Mouse (Mus musculus): ENCODE measurements around the gene Plcg1. TPM values are rescaled to one million over a fixed set of nuclear protein-coding genes. Genes with fewer than 3 reads are reported as not detected.

Plcg1 gene
- 74.8 and 80.6 TPM in 2 replicates for polyA plus RNA-seq (2014; fragmentation: Nextera tagmentation; extraction: Ambion mirVana)

DNA sequence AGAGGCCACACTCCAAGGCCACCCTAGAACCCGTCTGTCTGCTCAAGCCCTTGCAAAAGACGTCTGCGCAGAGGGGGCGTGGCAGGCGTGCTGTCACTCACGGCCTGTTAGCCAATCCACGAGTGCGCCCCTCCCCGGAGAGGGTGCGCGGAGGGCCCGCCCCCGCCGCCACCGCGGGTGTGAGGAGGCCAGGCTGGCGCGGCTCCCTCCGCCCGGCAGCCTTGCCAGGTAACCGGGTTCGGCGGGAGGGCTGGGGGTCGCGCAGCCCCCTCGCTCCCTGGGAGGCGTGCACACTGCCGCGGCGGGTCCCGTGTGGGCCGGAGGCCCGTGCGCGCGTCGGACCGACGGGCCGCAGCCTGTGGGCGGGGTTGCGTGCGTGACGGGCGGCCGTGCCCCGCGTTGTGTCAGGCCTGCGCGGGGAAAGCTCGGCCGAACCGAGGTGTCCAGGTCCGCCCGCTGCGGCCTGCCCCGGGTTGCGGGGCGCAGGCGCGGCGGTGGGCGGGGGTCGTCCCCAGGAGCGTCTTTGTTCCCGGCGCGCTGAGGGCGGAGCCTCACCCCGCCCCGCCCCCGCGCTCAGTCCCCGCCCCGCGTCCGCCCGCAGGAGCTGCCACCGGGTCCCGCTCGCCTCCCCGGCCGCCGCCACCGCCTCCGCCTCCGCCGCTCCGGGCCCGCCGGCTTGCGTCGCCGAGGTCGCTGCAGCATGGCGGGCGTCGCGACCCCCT is at the start of gene Plcg1:
Gene Plcg1 (plus strand): TSS at position 184 of the 722 bp plus-strand sequence.
- Histone ChIP-seq H3K4me1 (ENCODE audit: control insufficient read depth, insufficient read depth, low read length) (peaks cover 17% of the 10 kb centered on the region), H3K27ac (ENCODE audit: low read depth, low read length) (peak within 1 kb of the TSS; percentile 96), H3K4me3 (ENCODE audit: low read depth, low read length) (peak within 1 kb of the TSS; percentile 91), H3K27me3 (ENCODE audit: control insufficient read depth, insufficient read depth, low read length) (no peaks in the 10 kb centered on the region), H3K9ac (ENCODE audit: low read length) (peak within 1 kb of the TSS; percentile 99), H3K36me3 (ENCODE audit: control insufficient read depth, insufficient read depth, low read length) (peaks cover 6% of the 10 kb centered on the region; the same call in 1 of the 2 replicates), H3K9me3 (ENCODE audit: control insufficient read depth, low read length) (no peaks in the 10 kb centered on the region), H3K4me2 (ENCODE audit: low read depth) (peak within 1 kb of the TSS; percentile 76)
- ATAC-seq (ENCODE audit: insufficient read depth, low FRiP score, low TSS enrichment), result peak; percentile 95
- whole genome bisulfite sequencing, result under 1% methylated on average over 70 of the region's 99 CpGs
- peak; percentile 95 for DNase-seq (ENCODE audit: low spot score)

DNA sequence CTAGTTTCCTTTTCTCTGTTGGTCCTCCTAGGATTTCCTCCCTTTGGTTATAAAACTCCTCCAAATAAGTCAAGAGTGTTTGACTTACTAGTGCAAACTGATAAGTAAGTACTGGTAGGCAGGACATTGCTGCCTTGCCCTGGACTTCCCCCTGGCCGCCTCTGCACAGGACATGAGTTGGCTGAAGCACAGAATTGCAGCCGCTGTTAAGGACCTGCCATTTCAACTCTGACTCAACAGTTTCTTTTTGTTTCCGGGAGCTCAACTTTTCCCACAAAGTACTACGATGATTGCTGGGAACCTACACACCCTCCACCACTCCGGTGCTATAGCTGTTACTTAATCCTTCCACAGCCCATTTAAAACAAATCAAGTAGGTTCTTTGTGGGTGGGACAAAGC is 30.8 kb upstream of the Plcg1 start:
- no peak for ATAC-seq (ENCODE audit: insufficient read depth, low FRiP score, low TSS enrichment)
- Histone ChIP-seq H3K36me3 (ENCODE audit: control insufficient read depth, insufficient read depth, low read length) (peaks cover 7% of the 10 kb centered on the region), H3K4me3 (ENCODE audit: low read depth, low read length) (no peak overlapping the region), H3K4me1 (ENCODE audit: control insufficient read depth, insufficient read depth, low read length) (no peaks in the 10 kb centered on the region), H3K4me2 (ENCODE audit: low read depth) (no peak overlapping the region), H3K27ac (ENCODE audit: low read depth, low read length) (no peak overlapping the region), H3K27me3 (ENCODE audit: control insufficient read depth, insufficient read depth, low read length) (no peaks in the 10 kb centered on the region), H3K9me3 (ENCODE audit: control insufficient read depth, low read length) (no peaks in the 10 kb centered on the region), H3K9ac (ENCODE audit: low read length) (no peak overlapping the region)
- 88% methylated on average over 5 of the region's 5 CpGs for WGBS
- DNase-seq (ENCODE audit: low spot score), result no peak

DNA sequence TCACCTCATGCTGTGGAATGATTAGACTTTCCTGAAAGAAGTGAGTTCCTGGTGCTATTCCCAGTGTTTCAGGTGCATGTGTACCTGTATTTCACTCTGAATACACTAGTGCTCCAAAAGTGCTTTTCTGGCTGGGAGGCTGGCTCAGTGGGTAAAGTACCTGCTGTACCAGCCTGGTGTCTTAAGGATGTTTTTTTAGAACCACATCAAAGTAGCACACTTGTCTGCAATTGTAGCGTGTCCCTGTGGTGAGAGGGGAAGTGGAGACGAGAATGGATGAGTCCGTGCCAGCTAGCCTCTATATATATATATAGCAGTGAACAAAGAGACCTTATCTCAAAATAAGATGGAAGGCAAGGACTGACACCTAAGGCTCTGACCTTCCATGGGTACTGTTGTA is 29.5 kb upstream of the Plcg1 start:
- Histone ChIP-seq H3K9me3 (ENCODE audit: control insufficient read depth, low read length) (no peaks in the 10 kb centered on the region), H3K9ac (ENCODE audit: low read length) (no peak overlapping the region), H3K4me2 (ENCODE audit: low read depth) (no peak overlapping the region), H3K36me3 (ENCODE audit: control insufficient read depth, insufficient read depth, low read length) (peaks cover 7% of the 10 kb centered on the region), H3K27me3 (ENCODE audit: control insufficient read depth, insufficient read depth, low read length) (no peaks in the 10 kb centered on the region), H3K4me3 (ENCODE audit: low read depth, low read length) (no peak overlapping the region), H3K4me1 (ENCODE audit: control insufficient read depth, insufficient read depth, low read length) (no peaks in the 10 kb centered on the region), H3K27ac (ENCODE audit: low read depth, low read length) (no peak overlapping the region)
- ATAC-seq (ENCODE audit: insufficient read depth, low FRiP score, low TSS enrichment) (no peak), DNase-seq (ENCODE audit: low spot score) (no peak)
- WGBS, result 91% methylated on average over 3 of the region's 3 CpGs

DNA sequence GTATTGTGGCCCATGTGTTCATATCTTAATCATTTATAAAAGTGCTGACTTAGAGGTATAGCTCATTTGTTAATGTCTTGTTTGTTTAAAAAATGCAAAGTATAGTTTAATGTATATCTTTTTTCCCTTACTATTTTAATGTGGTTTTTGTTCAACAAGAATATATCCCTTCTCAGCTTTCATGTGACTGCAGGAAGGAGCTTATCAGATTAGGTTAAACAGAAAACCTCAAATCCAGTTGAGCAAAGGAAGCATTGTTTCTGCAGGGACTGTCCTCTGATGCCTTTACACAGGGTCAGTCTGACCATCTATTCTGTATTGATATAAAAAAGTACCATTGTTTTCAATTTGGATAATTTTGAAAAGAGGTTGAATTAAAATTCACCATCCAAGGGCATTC is 28.3 kb upstream of the Plcg1 start:
- H3K36me3 ChIP-seq (ENCODE audit: control insufficient read depth, insufficient read depth, low read length), result peaks cover 7% of the 10 kb centered on the region

DNA sequence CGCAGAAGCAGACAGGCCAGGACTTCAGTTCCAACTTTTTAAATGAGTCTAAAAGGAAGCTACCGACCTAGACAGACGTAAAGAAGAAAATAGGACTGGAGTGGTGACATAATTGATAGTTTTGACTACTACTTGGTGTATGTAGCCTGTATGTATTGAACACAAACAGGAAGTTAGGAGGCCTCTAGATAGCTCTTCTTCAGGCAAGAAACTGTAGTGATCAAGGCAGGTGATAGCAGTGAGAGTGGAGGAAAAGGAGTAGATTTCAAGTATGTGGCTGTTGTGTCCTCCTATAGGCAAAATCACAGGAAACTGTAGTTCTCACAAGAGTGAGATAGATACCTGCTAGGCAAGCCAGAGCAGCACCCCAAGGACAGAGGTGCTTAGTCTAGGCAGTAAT is 23.4 kb upstream of the Plcg1 start:
- no peak overlapping the region for H3K4me2 ChIP-seq (ENCODE audit: low read depth)
- 88% methylated on average over 3 of the region's 3 CpGs for WGBS
- DNase-seq (ENCODE audit: low spot score), result no peak
- no peak overlapping the region for H3K9ac ChIP-seq (ENCODE audit: low read length)
- H3K4me3 ChIP-seq (ENCODE audit: low read depth, low read length), result no peak overlapping the region
- H3K4me1 ChIP-seq (ENCODE audit: control insufficient read depth, insufficient read depth, low read length), result no peaks in the 10 kb centered on the region
- H3K27me3 ChIP-seq (ENCODE audit: control insufficient read depth, insufficient read depth, low read length), result no peaks in the 10 kb centered on the region
- H3K36me3 ChIP-seq (ENCODE audit: control insufficient read depth, insufficient read depth, low read length), result peaks cover 7% of the 10 kb centered on the region
- H3K9me3 ChIP-seq (ENCODE audit: control insufficient read depth, low read length), result no peaks in the 10 kb centered on the region
- H3K27ac ChIP-seq (ENCODE audit: low read depth, low read length), result no peak overlapping the region
- no peak for ATAC-seq (ENCODE audit: insufficient read depth, low FRiP score, low TSS enrichment)

More for the DNA sequence above, 28.3 kb upstream of the Plcg1 start:
- Histone ChIP-seq H3K9ac (ENCODE audit: low read length) (no peak overlapping the region), H3K4me3 (ENCODE audit: low read depth, low read length) (no peak overlapping the region), H3K27ac (ENCODE audit: low read depth, low read length) (no peak overlapping the region), H3K4me2 (ENCODE audit: low read depth) (no peak overlapping the region), H3K9me3 (ENCODE audit: control insufficient read depth, low read length) (no peaks in the 10 kb centered on the region), H3K27me3 (ENCODE audit: control insufficient read depth, insufficient read depth, low read length) (no peaks in the 10 kb centered on the region), H3K4me1 (ENCODE audit: control insufficient read depth, insufficient read depth, low read length) (no peaks in the 10 kb centered on the region)
- no peak for DNase-seq (ENCODE audit: low spot score)
- ATAC-seq (ENCODE audit: insufficient read depth, low FRiP score, low TSS enrichment), result no peak

DNA sequence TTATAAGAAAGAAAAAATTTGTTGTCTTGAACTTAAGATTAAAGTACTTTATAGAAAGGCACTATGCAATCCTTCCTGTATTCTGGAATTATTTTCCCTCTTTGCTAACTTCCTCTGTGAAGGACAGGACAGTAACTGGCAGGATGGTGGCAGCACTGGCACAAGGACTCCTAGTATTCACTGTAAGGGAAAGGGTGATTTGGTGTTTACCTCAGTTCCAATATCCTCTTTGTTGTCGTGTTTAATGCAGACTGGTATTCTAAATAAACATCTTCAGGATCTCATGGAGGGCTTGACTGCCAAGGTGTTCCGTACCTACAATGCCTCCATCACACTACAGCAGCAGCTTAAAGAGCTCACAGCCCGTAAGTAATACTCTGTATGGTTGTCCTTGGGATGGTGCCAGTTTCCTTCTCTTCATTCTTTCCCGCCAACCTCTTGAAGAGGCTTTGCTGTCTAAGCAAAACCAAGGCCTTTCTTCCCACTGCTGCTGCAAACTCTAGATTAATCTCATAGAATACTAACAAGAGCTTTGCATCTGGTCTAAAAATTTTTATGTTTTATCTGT is 15.6 kb upstream of the Plcg1 start:
- DNase-seq (ENCODE audit: low spot score) (no peak), ATAC-seq (ENCODE audit: insufficient read depth, low FRiP score, low TSS enrichment) (no peak)
- Histone ChIP-seq H3K4me3 (ENCODE audit: low read depth, low read length) (no peak overlapping the region), H3K27ac (ENCODE audit: low read depth, low read length) (no peak overlapping the region), H3K9ac (ENCODE audit: low read length) (no peak overlapping the region), H3K9me3 (ENCODE audit: control insufficient read depth, low read length) (no peaks in the 10 kb centered on the region), H3K4me1 (ENCODE audit: control insufficient read depth, insufficient read depth, low read length) (no peaks in the 10 kb centered on the region), H3K27me3 (ENCODE audit: control insufficient read depth, insufficient read depth, low read length) (no peaks in the 10 kb centered on the region), H3K36me3 (ENCODE audit: control insufficient read depth, insufficient read depth, low read length) (peaks cover 36% of the 10 kb centered on the region), H3K4me2 (ENCODE audit: low read depth) (no peak overlapping the region)
- WGBS, result 91% methylated on average over 4 of the region's 4 CpGs

DNA sequence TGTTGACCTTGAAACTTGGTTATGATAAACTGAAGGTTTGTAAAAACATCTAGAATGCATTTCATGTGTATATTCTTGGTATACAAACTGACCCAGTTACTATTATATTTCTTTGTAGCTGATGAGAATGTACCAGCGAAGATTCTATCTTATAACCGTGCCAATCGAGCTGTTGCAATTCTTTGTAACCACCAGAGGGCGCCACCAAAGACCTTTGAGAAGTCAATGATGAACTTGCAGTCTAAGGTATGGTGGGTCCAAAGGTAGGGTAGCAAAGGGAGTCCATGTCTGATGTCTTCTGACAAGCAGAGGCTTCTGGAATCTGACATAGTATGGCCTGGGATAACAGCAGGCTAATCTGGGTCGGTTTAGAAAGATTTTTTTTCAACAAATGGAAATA is 13.8 kb upstream of the Plcg1 start:
- no peaks in the 10 kb centered on the region for H3K27me3 ChIP-seq (ENCODE audit: control insufficient read depth, insufficient read depth, low read length)
- no peak for ATAC-seq (ENCODE audit: insufficient read depth, low FRiP score, low TSS enrichment)
- peak; percentile 44 for DNase-seq (ENCODE audit: low spot score)

DNA sequence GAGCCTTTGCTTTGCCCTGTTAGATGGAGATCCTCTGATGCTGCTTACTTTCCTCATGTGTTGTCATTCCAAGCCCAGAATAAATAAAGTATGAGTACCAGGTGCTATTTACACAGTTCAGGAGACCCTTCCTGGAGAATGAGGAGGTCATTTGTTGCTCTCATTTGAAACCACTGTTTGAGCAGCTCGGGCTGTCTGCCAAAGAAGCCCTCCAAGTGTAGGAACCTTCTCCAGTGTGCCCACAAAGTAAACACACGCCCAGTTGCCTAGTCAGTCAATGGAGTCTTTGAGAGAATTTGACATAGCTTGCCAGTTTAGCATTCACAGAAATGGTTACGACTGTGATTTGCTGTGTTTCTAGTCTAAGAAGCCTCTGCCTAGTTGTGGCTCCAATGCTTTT is 12.3 kb upstream of the Plcg1 start:
- no peak overlapping the region for H3K4me3 ChIP-seq (ENCODE audit: low read depth, low read length)
- H3K27me3 ChIP-seq (ENCODE audit: control insufficient read depth, insufficient read depth, low read length), result no peaks in the 10 kb centered on the region
- H3K9me3 ChIP-seq (ENCODE audit: control insufficient read depth, low read length), result no peaks in the 10 kb centered on the region
- DNase-seq (ENCODE audit: low spot score), result no peak
- no peak overlapping the region for H3K9ac ChIP-seq (ENCODE audit: low read length)
- H3K4me1 ChIP-seq (ENCODE audit: control insufficient read depth, insufficient read depth, low read length), result no peaks in the 10 kb centered on the region
- peaks cover 30% of the 10 kb centered on the region for H3K36me3 ChIP-seq (ENCODE audit: control insufficient read depth, insufficient read depth, low read length)
- no peak overlapping the region for H3K4me2 ChIP-seq (ENCODE audit: low read depth)
- H3K27ac ChIP-seq (ENCODE audit: low read depth, low read length), result no peak overlapping the region
- ATAC-seq (ENCODE audit: insufficient read depth, low FRiP score, low TSS enrichment), result no peak
- 92% methylated on average over 3 of the region's 3 CpGs for WGBS

More for the DNA sequence above, 13.8 kb upstream of the Plcg1 start:
- Histone ChIP-seq H3K4me3 (ENCODE audit: low read depth, low read length) (no peak overlapping the region), H3K4me2 (ENCODE audit: low read depth) (no peak overlapping the region), H3K4me1 (ENCODE audit: control insufficient read depth, insufficient read depth, low read length) (no peaks in the 10 kb centered on the region), H3K27ac (ENCODE audit: low read depth, low read length) (no peak overlapping the region), H3K9me3 (ENCODE audit: control insufficient read depth, low read length) (no peaks in the 10 kb centered on the region), H3K9ac (ENCODE audit: low read length) (no peak overlapping the region), H3K36me3 (ENCODE audit: control insufficient read depth, insufficient read depth, low read length) (peaks cover 37% of the 10 kb centered on the region)
- 74% methylated on average over 5 of the region's 5 CpGs for WGBS

DNA sequence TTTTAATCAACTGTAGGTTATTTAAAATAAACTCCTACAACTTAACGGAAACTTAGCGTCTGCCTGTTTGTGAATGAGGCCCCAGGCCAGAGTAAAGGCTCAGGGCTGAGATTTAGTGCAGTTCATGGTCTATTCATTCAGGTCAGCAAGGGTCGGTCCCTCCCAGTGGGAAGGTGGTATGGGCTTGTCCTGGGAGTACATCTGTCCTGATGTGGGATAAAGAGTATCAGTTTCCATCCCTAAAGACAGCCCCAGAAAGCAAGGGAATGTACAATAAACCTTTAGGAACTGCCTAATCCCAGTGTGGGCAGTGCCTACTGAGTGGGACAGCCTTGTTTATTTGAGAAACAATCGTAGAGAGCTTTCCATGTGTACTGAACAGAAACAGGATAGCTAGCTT is 8.4 kb upstream of the Plcg1 start:
- Histone ChIP-seq H3K36me3 (ENCODE audit: control insufficient read depth, insufficient read depth, low read length) (peaks cover 10% of the 10 kb centered on the region), H3K4me3 (ENCODE audit: low read depth, low read length) (no peak overlapping the region), H3K9ac (ENCODE audit: low read length) (no peak overlapping the region), H3K27me3 (ENCODE audit: control insufficient read depth, insufficient read depth, low read length) (no peaks in the 10 kb centered on the region), H3K27ac (ENCODE audit: low read depth, low read length) (no peak overlapping the region), H3K4me2 (ENCODE audit: low read depth) (no peak overlapping the region), H3K4me1 (ENCODE audit: control insufficient read depth, insufficient read depth, low read length) (no peaks in the 10 kb centered on the region), H3K9me3 (ENCODE audit: control insufficient read depth, low read length) (no peaks in the 10 kb centered on the region)
- ATAC-seq (ENCODE audit: insufficient read depth, low FRiP score, low TSS enrichment), result no peak
- DNase-seq (ENCODE audit: low spot score), result no peak
- WGBS, result 73% methylated on average over 4 of the region's 4 CpGs

All from neural tube, embryonic 11.5 days (tissue).